Mouse (Mus musculus): ENCODE results near the gene Shroom4. TPM values are rescaled to one million over a fixed set of nuclear protein-coding genes. Genes with fewer than 3 reads are reported as not detected.
"Not testable (repeated sequence)": the region's sequence is repeated elsewhere in the genome, so short reads cannot be mapped to it uniquely, and the experiment has no call there.

The Shroom4 gene
- polyA plus RNA-seq, 1 experiment from 2014 or later, result 1.6 TPM

GRCm38 (mm10) chrX:6409114-6409513 is 9.5 kb downstream of the Shroom4 start:
- no peak for ATAC-seq
- Histone ChIP-seq H3K4me3 (replicated peaks; ENCODE audit: low read length) (no peak overlapping the region), H3K27ac (ENCODE audit: low read length) (no peak overlapping the region), H3K9me3 (ENCODE audit: control insufficient read depth, low read length) (no peaks in the 10 kb centered on the region), H3K4me2 (ENCODE audit: low read length) (no peak overlapping the region), H3K27me3 (replicated peaks; ENCODE audit: control insufficient read depth, insufficient read depth, low read length) (no peaks in the 10 kb centered on the region), H3K4me1 (replicated peaks; ENCODE audit: control insufficient read depth, insufficient read depth, low read length) (no peaks in the 10 kb centered on the region), H3K9ac (replicated peaks; ENCODE audit: low read depth, low read length) (no peak overlapping the region), H3K36me3 (ENCODE audit: control insufficient read depth, insufficient read depth) (no peaks in the 10 kb centered on the region)
- 76% methylated on average over 6 of the region's 6 CpGs for WGBS

GRCm38 (mm10) chrX:6415412-6415811 is 15.8 kb downstream of the Shroom4 start:
- no peak overlapping the region for H3K9ac ChIP-seq (replicated peaks; ENCODE audit: low read depth, low read length)
- no peaks in the 10 kb centered on the region for H3K4me1 ChIP-seq (replicated peaks; ENCODE audit: control insufficient read depth, insufficient read depth, low read length)
- H3K4me3 ChIP-seq (replicated peaks; ENCODE audit: low read length), result no peak overlapping the region
- no peaks in the 10 kb centered on the region for H3K27me3 ChIP-seq (replicated peaks; ENCODE audit: control insufficient read depth, insufficient read depth, low read length)
- ATAC-seq, result no peak
- no peak overlapping the region for H3K4me2 ChIP-seq (ENCODE audit: low read length)
- no peak overlapping the region for H3K27ac ChIP-seq (ENCODE audit: low read length)
- H3K9me3 ChIP-seq (ENCODE audit: control insufficient read depth, low read length), result no peaks in the 10 kb centered on the region
- no peaks in the 10 kb centered on the region for H3K36me3 ChIP-seq (ENCODE audit: control insufficient read depth, insufficient read depth)
- WGBS, result 66% methylated on average over 12 of the region's 12 CpGs

GRCm38 (mm10) chrX:6415936-6416335 is 16.3 kb downstream of the Shroom4 start:
- no peaks in the 10 kb centered on the region for H3K4me1 ChIP-seq (replicated peaks; ENCODE audit: control insufficient read depth, insufficient read depth, low read length)
- H3K27me3 ChIP-seq (replicated peaks; ENCODE audit: control insufficient read depth, insufficient read depth, low read length), result no peaks in the 10 kb centered on the region
- 45% methylated on average over 5 of the region's 5 CpGs for WGBS
- no peak overlapping the region for H3K4me3 ChIP-seq (replicated peaks; ENCODE audit: low read length)
- H3K27ac ChIP-seq (ENCODE audit: low read length), result no peak overlapping the region
- no peak overlapping the region for H3K9ac ChIP-seq (replicated peaks; ENCODE audit: low read depth, low read length)
- no peak for ATAC-seq
- H3K4me2 ChIP-seq (ENCODE audit: low read length), result no peak overlapping the region
- H3K36me3 ChIP-seq (ENCODE audit: control insufficient read depth, insufficient read depth), result no peaks in the 10 kb centered on the region
- no peaks in the 10 kb centered on the region for H3K9me3 ChIP-seq (ENCODE audit: control insufficient read depth, low read length)

GRCm38 (mm10) chrX:6418140-6418539 is 18.5 kb downstream of the Shroom4 start:
- no peak for ATAC-seq
- no peaks in the 10 kb centered on the region for H3K27me3 ChIP-seq (replicated peaks; ENCODE audit: control insufficient read depth, insufficient read depth, low read length)
- 30% methylated on average over 4 of the region's 4 CpGs for WGBS

GRCm38 (mm10) chrX:6435260-6435659 is 35.6 kb downstream of the Shroom4 start:
- ATAC-seq, result no peak
- no peaks in the 10 kb centered on the region for H3K36me3 ChIP-seq (ENCODE audit: control insufficient read depth, insufficient read depth)
- no peak overlapping the region for H3K4me2 ChIP-seq (ENCODE audit: low read length)
- WGBS, result 88% methylated on average over 2 of the region's 2 CpGs
- no peak overlapping the region for H3K4me3 ChIP-seq (replicated peaks; ENCODE audit: low read length)
- H3K9ac ChIP-seq (replicated peaks; ENCODE audit: low read depth, low read length), result no peak overlapping the region
- H3K4me1 ChIP-seq (replicated peaks; ENCODE audit: control insufficient read depth, insufficient read depth, low read length), result no peaks in the 10 kb centered on the region
- H3K9me3 ChIP-seq (ENCODE audit: control insufficient read depth, low read length), result no peaks in the 10 kb centered on the region
- H3K27ac ChIP-seq (ENCODE audit: low read length), result no peak overlapping the region
- no peaks in the 10 kb centered on the region for H3K27me3 ChIP-seq (replicated peaks; ENCODE audit: control insufficient read depth, insufficient read depth, low read length)

More at GRCm38 (mm10) chrX:6418140-6418539, 18.5 kb downstream of the Shroom4 start:
- Histone ChIP-seq H3K36me3 (ENCODE audit: control insufficient read depth, insufficient read depth) (no peaks in the 10 kb centered on the region), H3K9me3 (ENCODE audit: control insufficient read depth, low read length) (no peaks in the 10 kb centered on the region), H3K4me1 (replicated peaks; ENCODE audit: control insufficient read depth, insufficient read depth, low read length) (no peaks in the 10 kb centered on the region), H3K4me2 (ENCODE audit: low read length) (no peak overlapping the region), H3K9ac (replicated peaks; ENCODE audit: low read depth, low read length) (no peak overlapping the region), H3K4me3 (replicated peaks; ENCODE audit: low read length) (no peak overlapping the region), H3K27ac (ENCODE audit: low read length) (no peak overlapping the region)

GRCm38 (mm10) chrX:6446422-6446821 is 46.8 kb downstream of the Shroom4 start:
- no peak overlapping the region for H3K4me2 ChIP-seq (ENCODE audit: low read length)
- no peak overlapping the region for H3K27ac ChIP-seq (ENCODE audit: low read length)
- 35% methylated on average over 1 of the region's 1 CpGs for WGBS
- H3K27me3 ChIP-seq (replicated peaks; ENCODE audit: control insufficient read depth, insufficient read depth, low read length), result no peaks in the 10 kb centered on the region
- H3K9ac ChIP-seq (replicated peaks; ENCODE audit: low read depth, low read length), result no peak overlapping the region
- no peaks in the 10 kb centered on the region for H3K36me3 ChIP-seq (ENCODE audit: control insufficient read depth, insufficient read depth)
- no peak overlapping the region for H3K4me3 ChIP-seq (replicated peaks; ENCODE audit: low read length)
- ATAC-seq, result no peak
- no peaks in the 10 kb centered on the region for H3K9me3 ChIP-seq (ENCODE audit: control insufficient read depth, low read length)
- no peaks in the 10 kb centered on the region for H3K4me1 ChIP-seq (replicated peaks; ENCODE audit: control insufficient read depth, insufficient read depth, low read length)

GRCm38 (mm10) chrX:6448001-6448400 is 48.3 kb downstream of the Shroom4 start:
- Histone ChIP-seq H3K27me3 (replicated peaks; ENCODE audit: control insufficient read depth, insufficient read depth, low read length) (no peaks in the 10 kb centered on the region), H3K27ac (ENCODE audit: low read length) (no peak overlapping the region), H3K9ac (replicated peaks; ENCODE audit: low read depth, low read length) (no peak overlapping the region), H3K4me1 (replicated peaks; ENCODE audit: control insufficient read depth, insufficient read depth, low read length) (no peaks in the 10 kb centered on the region), H3K9me3 (ENCODE audit: control insufficient read depth, low read length) (no peaks in the 10 kb centered on the region), H3K36me3 (ENCODE audit: control insufficient read depth, insufficient read depth) (no peaks in the 10 kb centered on the region), H3K4me2 (ENCODE audit: low read length) (no peak overlapping the region), H3K4me3 (replicated peaks; ENCODE audit: low read length) (no peak overlapping the region)
- 40% methylated on average over 4 of the region's 4 CpGs for WGBS
- ATAC-seq, result peak; percentile 68

- WGBS, result 46% methylated on average over 4 of the region's 4 CpGs
- no peaks in the 10 kb centered on the region for H3K27me3 ChIP-seq (replicated peaks; ENCODE audit: control insufficient read depth, insufficient read depth, low read length)
- no peak overlapping the region for H3K9ac ChIP-seq (replicated peaks; ENCODE audit: low read depth, low read length)
Observed at GRCm38 (mm10) chrX:6453220-6453619, 53.6 kb downstream of the Shroom4 start.

GRCm38 (mm10) chrX:6469251-6469650 is 69.6 kb downstream of the Shroom4 start:
- H3K9ac ChIP-seq (replicated peaks; ENCODE audit: low read depth, low read length); H3K27ac ChIP-seq (ENCODE audit: low read length); H3K27me3 ChIP-seq (replicated peaks; ENCODE audit: control insufficient read depth, insufficient read depth, low read length); H3K4me3 ChIP-seq (replicated peaks; ENCODE audit: low read length); ATAC-seq; H3K4me2 ChIP-seq (ENCODE audit: low read length); H3K4me1 ChIP-seq (replicated peaks; ENCODE audit: control insufficient read depth, insufficient read depth, low read length); H3K36me3 ChIP-seq (ENCODE audit: control insufficient read depth, insufficient read depth); H3K9me3 ChIP-seq (ENCODE audit: control insufficient read depth, low read length): not testable (repeated sequence)
- no CpG with 5 or more reads among the region's 1 CpGs for WGBS

More at GRCm38 (mm10) chrX:6453220-6453619, 53.6 kb downstream of the Shroom4 start:
- Histone ChIP-seq H3K4me2 (ENCODE audit: low read length) (no peak overlapping the region), H3K36me3 (ENCODE audit: control insufficient read depth, insufficient read depth) (no peaks in the 10 kb centered on the region), H3K27ac (ENCODE audit: low read length) (no peak overlapping the region), H3K4me1 (replicated peaks; ENCODE audit: control insufficient read depth, insufficient read depth, low read length) (no peaks in the 10 kb centered on the region), H3K9me3 (ENCODE audit: control insufficient read depth, low read length) (no peaks in the 10 kb centered on the region), H3K4me3 (replicated peaks; ENCODE audit: low read length) (no peak overlapping the region)
- peak; percentile 75 for ATAC-seq

- not testable (repeated sequence) for H3K4me2 ChIP-seq (ENCODE audit: low read length); H3K4me3 ChIP-seq (replicated peaks; ENCODE audit: low read length); H3K36me3 ChIP-seq (ENCODE audit: control insufficient read depth, insufficient read depth); H3K27me3 ChIP-seq (replicated peaks; ENCODE audit: control insufficient read depth, insufficient read depth, low read length); H3K9me3 ChIP-seq (ENCODE audit: control insufficient read depth, low read length); ATAC-seq; H3K4me1 ChIP-seq (replicated peaks; ENCODE audit: control insufficient read depth, insufficient read depth, low read length); H3K27ac ChIP-seq (ENCODE audit: low read length); H3K9ac ChIP-seq (replicated peaks; ENCODE audit: low read depth, low read length)
- WGBS, result no CpG with 5 or more reads among the region's 1 CpGs
Observed at GRCm38 (mm10) chrX:6472563-6472962, 72.9 kb downstream of the Shroom4 start.

All from forebrain, embryonic 16.5 days (tissue).